8 mouse cellular contexts compared by ENCODE assay signal in the genomic region with DNA sequence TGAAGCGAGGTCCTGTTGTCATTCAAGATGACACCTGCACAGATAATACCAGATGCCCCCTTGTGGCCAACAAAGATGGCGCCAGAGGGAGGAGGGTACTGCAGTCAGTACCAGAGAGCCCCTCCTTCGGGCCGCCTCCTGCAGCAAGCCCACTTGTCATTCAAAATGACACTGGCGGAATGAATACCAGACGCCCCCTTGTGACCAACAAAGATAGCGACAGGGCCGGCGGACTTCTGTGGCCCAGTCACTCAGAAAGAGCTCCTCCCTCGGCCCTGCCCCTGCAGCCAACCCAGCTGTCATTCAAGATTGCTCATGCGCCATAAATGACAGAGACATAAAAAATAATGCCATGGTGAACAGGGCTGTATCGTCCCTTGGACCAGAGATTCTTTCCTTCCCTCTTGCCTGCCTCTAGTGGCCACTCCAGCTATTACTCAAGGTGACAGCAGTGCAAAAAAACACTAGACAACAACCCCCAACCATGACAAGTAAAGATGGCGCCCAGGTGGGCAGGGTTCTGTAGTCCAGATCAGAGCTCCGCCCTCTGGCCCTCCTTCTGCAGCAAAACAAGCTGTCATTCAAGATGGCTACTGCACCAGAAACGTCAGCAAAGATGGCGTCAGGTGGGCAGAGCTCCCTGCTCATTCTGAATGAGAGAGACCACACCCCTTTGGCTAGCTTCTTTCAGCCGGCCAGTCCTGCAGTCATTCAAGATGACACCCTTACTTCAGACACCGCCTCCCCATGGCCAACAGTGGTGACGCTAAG. TPM values are rescaled to one million over a fixed set of nuclear protein-coding genes. Genes with fewer than 3 reads are reported as not detected.
DNase-seq lines count a peak whose midpoint lies in the region; ATAC-seq lines count a peak whose summit lies in the region.

No protein-coding gene starts in this region.

- H3K9me3 ChIP-seq in hindbrain, embryonic 11.5 days (ENCODE audit: control insufficient read depth, low read length) = peaks cover 11% of the 10 kb centered on the region; the same call in 1 of the 2 replicates
- peaks cover 18% of the 10 kb centered on the region; the same call in 1 of the 2 replicates for H3K9me3 ChIP-seq in lung, embryonic 15.5 days

- peak overlapping the region; percentile 34 for H3K4me2 ChIP-seq in hindbrain, embryonic 11.5 days (replicated peaks; ENCODE audit: low read depth, low read length)
- H3K4me2 ChIP-seq in lung, embryonic 15.5 days = peak overlapping the region; percentile 48

- H3K36me3 ChIP-seq in hindbrain, embryonic 11.5 days (ENCODE audit: control insufficient read depth, insufficient read depth, low read length) = no peaks in the 10 kb centered on the region
- H3K36me3 ChIP-seq in lung, embryonic 15.5 days = peaks cover 11% of the 10 kb centered on the region; the same call in 1 of the 2 replicates

- H3K4me1 ChIP-seq in hindbrain, embryonic 11.5 days (replicated peaks; ENCODE audit: control insufficient read depth, insufficient read depth, low read length) = no peaks in the 10 kb centered on the region
- H3K4me1 ChIP-seq in lung, embryonic 15.5 days = no peaks in the 10 kb centered on the region

- no peak overlapping the region for H3K9ac ChIP-seq in hindbrain, embryonic 11.5 days (ENCODE audit: low read depth, low read length)
- no peak overlapping the region for H3K9ac ChIP-seq in lung, embryonic 15.5 days

- DNase-seq in adipocyte (ENCODE audit: low spot score) = peak; percentile 91
- DNase-seq in cerebellum, adult 9-11 months = peak; percentile 97
- DNase-seq in frontal cortex, postnatal 14 days (ENCODE audit: low spot score in 2 of 2) = peak; percentile 76 to 91
- DNase-seq in hindbrain, embryonic 11.5 days (ENCODE audit: low spot score) = peak; percentile 81
- DNase-seq in layer of hippocampus, postnatal 10 days (ENCODE audit: low spot score in 2 of 2) = peak; percentile 85 to 86
- peak; percentile 84 for DNase-seq in retina, postnatal 7 days (ENCODE audit: low read depth, low spot score)
- DNase-seq in thymus, postnatal 14 days = no peak

- H3K4me3 ChIP-seq in hindbrain, embryonic 11.5 days (ENCODE audit: low read depth, low read length) = peak overlapping the region; percentile 29
- H3K4me3 ChIP-seq in lung, embryonic 15.5 days = peak overlapping the region; percentile 57

- H3K27ac ChIP-seq in hindbrain, embryonic 11.5 days (ENCODE audit: low read depth, low read length) = peak overlapping the region; percentile 82
- peak overlapping the region; percentile 69 for H3K27ac ChIP-seq in lung, embryonic 15.5 days

- H3K27me3 ChIP-seq in hindbrain, embryonic 11.5 days (ENCODE audit: control insufficient read depth, insufficient read depth, low read length) = no peaks in the 10 kb centered on the region
- H3K27me3 ChIP-seq in lung, embryonic 15.5 days = no peaks in the 10 kb centered on the region

- 50% methylated on average over 19 of the region's 19 CpGs for WGBS in hindbrain, embryonic 11.5 days
- WGBS in lung, embryonic 15.5 days = 57% methylated on average over 19 of the region's 19 CpGs

- ATAC-seq in hindbrain, embryonic 11.5 days (ENCODE audit: low FRiP score) = peak; percentile 53
- ATAC-seq in lung, embryonic 15.5 days (ENCODE audit: borderline replicate concordance, extremely low read depth, low FRiP score, low TSS enrichment) = peak; percentile 55

RNA-seq across cellular contexts. Expression of a gene that starts 2.7 kb away (rescaled TPM):
- 112 and 126 TPM in 2 replicates for polyA plus RNA-seq in hindbrain, embryonic 11.5 days (2014; fragmentation: Nextera tagmentation; extraction: Ambion mirVana)
- total RNA-seq in layer of hippocampus, postnatal 10 days (2021) = 100 to 1,000 TPM; 158 to 168 TPM
- 117 and 127 TPM in 2 replicates for polyA plus RNA-seq in lung, embryonic 15.5 days (2015; fragmentation: Nextera tagmentation; extraction: Ambion mirVana)

RNA-seq across cellular contexts. Expression of a gene that starts 2.8 kb away (rescaled TPM):
- polyA plus RNA-seq in hindbrain, embryonic 11.5 days (2014; fragmentation: Nextera tagmentation; extraction: Ambion mirVana) = 12.4 and 15.1 TPM in 2 replicates
- total RNA-seq in layer of hippocampus, postnatal 10 days (2021) = 10 to 100 TPM; 47.1 to 47.6 TPM
- polyA plus RNA-seq in lung, embryonic 15.5 days (2015; fragmentation: Nextera tagmentation; extraction: Ambion mirVana) = 3.7 and 4.4 TPM in 2 replicates

RNA-seq across cellular contexts. Expression of a gene that starts 31.3 kb away (rescaled TPM):
- 2.1 and 2.6 TPM in 2 replicates for polyA plus RNA-seq in hindbrain, embryonic 11.5 days (2014; fragmentation: Nextera tagmentation; extraction: Ambion mirVana)
- 10 to 100 TPM; 19.1 to 20.3 TPM for total RNA-seq in layer of hippocampus, postnatal 10 days (2021)
- polyA plus RNA-seq in lung, embryonic 15.5 days (2015; fragmentation: Nextera tagmentation; extraction: Ambion mirVana) = 1.2 and 2.9 TPM in 2 replicates
